Mouse (Mus musculus): ENCODE results near the gene Rxra.

DNA sequence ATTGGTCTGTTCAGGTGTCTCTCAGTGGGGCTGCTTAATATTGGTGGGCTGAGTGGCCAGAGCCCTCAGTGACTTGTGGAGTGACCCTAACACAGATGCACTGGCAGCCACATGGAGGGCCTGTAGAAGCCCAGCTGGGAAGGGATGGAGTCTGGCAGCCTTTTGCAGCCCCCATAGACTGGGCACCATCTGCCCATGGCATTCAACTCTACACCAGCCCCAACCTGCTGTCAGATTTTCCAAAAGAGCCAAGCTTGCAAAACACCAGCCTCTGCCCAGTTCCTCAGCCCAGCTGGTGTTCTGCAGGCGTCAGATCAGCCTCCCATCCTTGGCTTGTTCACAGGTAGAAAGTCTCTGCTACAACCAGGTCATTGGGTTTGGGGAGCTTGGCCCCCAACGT, 70.6 kb downstream of the Rxra start:
- TF ChIP-seq CTCF (IDR thresholded peaks at IDR 0.05; ENCODE audit: insufficient read depth, low read depth, low read length) = no peak
- TF ChIP-seq POLR2A (IDR thresholded peaks at IDR 0.05; ENCODE audit: insufficient read depth, low read depth, low read length) = no peak
